Mouse (Mus musculus): ENCODE measurements around the gene Tnrc6c. TPM values are rescaled to one million over a fixed set of nuclear protein-coding genes. Genes with fewer than 3 reads are reported as not detected.

Tnrc6c gene
- 10 to 100 TPM; 14.0 to 82.8 (median 62.1) TPM for total RNA-seq (2018; cell fraction: chromatin; rRNA removed)
- 10 to 100 TPM in 25 of 26 experiments, 1 to 10 TPM in 1; 8.7 to 22.0 (median 16.4) TPM for total RNA-seq (2018; cell fraction: cytosol; rRNA removed)
- total RNA-seq (2018; cell fraction: nucleus; rRNA removed), result 10 to 100 TPM; 13.9 to 61.0 (median 44.8) TPM
- polyA plus RNA-seq (2018), result 9.0 to 13.1 TPM (median 11.4 TPM) in 3 replicates

- peak within 1 kb of the TSS; percentile 28 for H3K4me3 ChIP-seq (ENCODE audit: inconsistent target)
- peaks cover 34% of the 10 kb centered on the region for H3K79me2 ChIP-seq (ENCODE audit: inconsistent target)
- H3K27ac ChIP-seq, result no peak within 1 kb of the TSS
- H3K36me3 ChIP-seq (ENCODE audit: inconsistent target), result no peaks in the 10 kb centered on the region
- WGBS (ENCODE audit: missing documents), result 2% methylated on average over 57 of the region's 62 CpGs
These were observed at the start of gene Tnrc6c for GRCm38 (mm10) chr11:117653491-117654351. Gene Tnrc6c (plus strand): TSS chr11:117654289.

GRCm38 (mm10) chr11:117606137-117606536 is 48.0 kb upstream of the Tnrc6c start:
- H3K27ac ChIP-seq, result no peak overlapping the region
- H3K4me3 ChIP-seq (ENCODE audit: inconsistent target), result no peak overlapping the region
- no peaks in the 10 kb centered on the region for H3K36me3 ChIP-seq (ENCODE audit: inconsistent target)
- H3K79me2 ChIP-seq (ENCODE audit: inconsistent target), result no peaks in the 10 kb centered on the region
- WGBS (ENCODE audit: missing documents), result 45% methylated on average over 6 of the region's 9 CpGs

DNA sequence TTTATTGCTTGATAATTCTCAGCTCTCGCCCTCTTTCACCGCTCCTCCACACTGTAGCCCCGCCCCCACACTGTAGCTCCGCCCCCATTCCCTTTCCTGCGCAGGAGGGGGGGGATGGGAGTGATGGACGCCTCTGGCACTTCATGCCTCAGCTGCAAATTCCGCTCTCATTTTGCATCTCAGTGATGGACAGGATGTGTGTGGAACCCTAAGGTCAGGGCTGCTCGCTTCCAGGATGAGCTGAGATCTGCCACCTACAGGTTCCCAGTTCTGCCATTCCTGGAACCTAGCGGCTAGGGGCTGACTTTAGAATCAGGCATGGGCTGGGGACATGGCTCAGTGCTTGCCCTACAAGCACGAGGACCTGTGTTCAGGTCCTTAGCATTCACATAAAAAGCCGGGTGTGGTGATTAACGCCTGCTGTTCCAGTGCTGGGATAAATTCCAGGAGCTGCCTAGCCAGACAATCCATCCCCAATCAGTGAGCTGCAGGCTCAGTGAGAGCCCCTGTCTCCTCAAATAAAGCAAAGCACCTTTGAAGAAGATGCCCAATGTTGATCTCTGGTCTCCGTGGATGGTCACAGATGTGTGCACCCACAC is 47.4 kb upstream of the Tnrc6c start:
- Histone ChIP-seq H3K4me3 (ENCODE audit: inconsistent target) (no peak overlapping the region), H3K79me2 (ENCODE audit: inconsistent target) (no peaks in the 10 kb centered on the region), H3K36me3 (ENCODE audit: inconsistent target) (no peaks in the 10 kb centered on the region), H3K27ac (no peak overlapping the region)
- 41% methylated on average over 13 of the region's 13 CpGs for WGBS (ENCODE audit: missing documents)

- Histone ChIP-seq H3K36me3 (ENCODE audit: inconsistent target) (no peaks in the 10 kb centered on the region), H3K27ac (no peak overlapping the region), H3K4me3 (ENCODE audit: inconsistent target) (no peak overlapping the region), H3K79me2 (ENCODE audit: inconsistent target) (no peaks in the 10 kb centered on the region)
- 90% methylated on average over 9 of the region's 9 CpGs for WGBS (ENCODE audit: missing documents)
These were observed 45.8 kb upstream of the Tnrc6c start for GRCm38 (mm10) chr11:117608141-117608789.

- no peaks in the 10 kb centered on the region for H3K79me2 ChIP-seq (ENCODE audit: inconsistent target)
- no peak overlapping the region for H3K4me3 ChIP-seq (ENCODE audit: inconsistent target)
- no peaks in the 10 kb centered on the region for H3K36me3 ChIP-seq (ENCODE audit: inconsistent target)
- 87% methylated on average over 7 of the region's 7 CpGs for WGBS (ENCODE audit: missing documents)
- no peak overlapping the region for H3K27ac ChIP-seq
These were observed 45.1 kb upstream of the Tnrc6c start for GRCm38 (mm10) chr11:117608976-117609375.

DNA sequence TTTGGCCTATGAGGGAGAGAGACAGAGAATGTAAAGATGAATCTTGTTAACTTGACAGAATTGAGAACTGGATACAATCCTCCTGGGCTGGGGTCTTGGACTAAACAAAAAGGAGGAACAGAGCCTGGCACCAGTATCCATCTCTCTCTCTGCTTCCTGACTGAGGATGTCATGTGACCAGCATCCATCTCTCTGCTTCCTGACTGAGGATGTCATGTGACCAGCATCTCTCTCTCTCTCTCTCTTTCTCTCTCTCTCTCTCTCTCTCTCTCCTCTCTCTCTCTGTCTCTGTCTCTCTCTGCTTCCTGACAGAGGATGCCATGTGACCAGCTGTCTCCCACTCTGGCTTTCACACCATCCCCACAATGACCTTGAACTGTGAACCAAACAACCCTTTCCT is 43.5 kb upstream of the Tnrc6c start:
- Histone ChIP-seq H3K27ac (peak overlapping the region; percentile 9; the same call in 1 of the 2 replicates), H3K36me3 (ENCODE audit: inconsistent target) (no peaks in the 10 kb centered on the region), H3K4me3 (ENCODE audit: inconsistent target) (no peak overlapping the region), H3K79me2 (ENCODE audit: inconsistent target) (no peaks in the 10 kb centered on the region)

- Histone ChIP-seq H3K79me2 (ENCODE audit: inconsistent target) (no peaks in the 10 kb centered on the region), H3K27ac (peak overlapping the region; percentile 9; the same call in 1 of the 2 replicates), H3K4me3 (ENCODE audit: inconsistent target) (peak overlapping the region; percentile 12), H3K36me3 (ENCODE audit: inconsistent target) (no peaks in the 10 kb centered on the region)
- WGBS (ENCODE audit: missing documents), result under 1% methylated on average over 12 of the region's 13 CpGs
These were observed 43.0 kb upstream of the Tnrc6c start for GRCm38 (mm10) chr11:117611068-117611467.

- Histone ChIP-seq H3K4me3 (ENCODE audit: inconsistent target) (no peak overlapping the region), H3K27ac (no peak overlapping the region), H3K36me3 (ENCODE audit: inconsistent target) (no peaks in the 10 kb centered on the region), H3K79me2 (ENCODE audit: inconsistent target) (no peaks in the 10 kb centered on the region)
- 43% methylated on average over 5 of the region's 5 CpGs for WGBS (ENCODE audit: missing documents)
These were observed 42.2 kb upstream of the Tnrc6c start for GRCm38 (mm10) chr11:117611860-117612259.

DNA sequence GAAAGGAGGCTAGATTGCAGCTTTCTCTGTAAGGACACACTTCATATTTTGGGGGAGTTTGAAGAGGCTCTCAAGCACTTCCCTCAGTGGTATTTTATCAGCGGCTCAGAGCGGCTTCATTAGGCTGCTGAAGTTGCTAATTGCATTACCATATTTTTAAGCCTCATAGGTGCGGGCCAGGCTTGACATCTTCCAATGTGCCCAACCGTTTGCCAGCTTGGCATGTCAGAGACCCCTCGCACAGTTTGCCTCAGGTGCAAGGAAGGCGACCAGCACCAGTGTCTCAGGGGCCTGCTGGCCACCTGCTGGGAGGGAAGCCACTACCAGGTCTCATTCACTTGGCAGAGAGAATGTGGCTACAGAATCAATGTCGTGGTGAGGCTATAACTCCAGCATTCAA is 41.2 kb upstream of the Tnrc6c start:
- H3K4me3 ChIP-seq (ENCODE audit: inconsistent target), result no peak overlapping the region
- H3K27ac ChIP-seq, result no peak overlapping the region
- WGBS (ENCODE audit: missing documents), result 85% methylated on average over 7 of the region's 7 CpGs
- H3K36me3 ChIP-seq (ENCODE audit: inconsistent target), result no peaks in the 10 kb centered on the region
- H3K79me2 ChIP-seq (ENCODE audit: inconsistent target), result no peaks in the 10 kb centered on the region

GRCm38 (mm10) chr11:117617368-117617908 is 36.7 kb upstream of the Tnrc6c start:
- H3K27ac ChIP-seq, result no peak overlapping the region
- H3K36me3 ChIP-seq (ENCODE audit: inconsistent target), result no peaks in the 10 kb centered on the region
- H3K4me3 ChIP-seq (ENCODE audit: inconsistent target), result no peak overlapping the region
- WGBS (ENCODE audit: missing documents), result 17% methylated on average over 16 of the region's 16 CpGs
- H3K79me2 ChIP-seq (ENCODE audit: inconsistent target), result no peaks in the 10 kb centered on the region

GRCm38 (mm10) chr11:117618214-117618613 is 35.9 kb upstream of the Tnrc6c start:
- WGBS (ENCODE audit: missing documents), result 10% methylated on average over 3 of the region's 3 CpGs
- Histone ChIP-seq H3K36me3 (ENCODE audit: inconsistent target) (no peaks in the 10 kb centered on the region), H3K27ac (no peak overlapping the region), H3K79me2 (ENCODE audit: inconsistent target) (no peaks in the 10 kb centered on the region), H3K4me3 (ENCODE audit: inconsistent target) (no peak overlapping the region)

DNA sequence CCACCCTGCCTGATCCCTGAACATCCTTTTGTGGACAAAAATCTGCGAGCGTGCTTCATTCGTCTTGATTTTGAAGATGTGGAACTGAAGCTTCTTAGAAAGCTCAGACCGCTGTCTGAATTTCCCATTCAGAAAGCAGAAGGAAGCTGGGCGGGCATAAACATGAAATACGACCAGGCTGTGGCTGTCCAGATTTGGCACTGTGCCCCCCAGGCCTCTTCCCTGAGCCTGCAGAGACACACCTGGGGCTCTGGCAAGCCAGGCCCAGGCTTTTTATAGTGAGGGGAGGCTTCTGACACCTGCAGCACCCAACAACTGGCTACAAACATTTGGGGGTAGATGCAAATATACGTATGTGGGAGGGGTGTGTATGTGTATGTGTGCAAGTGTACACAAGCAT is 35.3 kb upstream of the Tnrc6c start:
- Histone ChIP-seq H3K79me2 (ENCODE audit: inconsistent target) (no peaks in the 10 kb centered on the region), H3K27ac (no peak overlapping the region), H3K36me3 (ENCODE audit: inconsistent target) (no peaks in the 10 kb centered on the region), H3K4me3 (ENCODE audit: inconsistent target) (no peak overlapping the region)
- 4% methylated on average over 7 of the region's 7 CpGs for whole genome bisulfite sequencing (ENCODE audit: missing documents)

- H3K36me3 ChIP-seq (ENCODE audit: inconsistent target), result no peaks in the 10 kb centered on the region
- no peak overlapping the region for H3K4me3 ChIP-seq (ENCODE audit: inconsistent target)
- no peaks in the 10 kb centered on the region for H3K79me2 ChIP-seq (ENCODE audit: inconsistent target)
- WGBS (ENCODE audit: missing documents), result 71% methylated on average over 10 of the region's 10 CpGs
- H3K27ac ChIP-seq, result no peak overlapping the region
These were observed 34.5 kb upstream of the Tnrc6c start for GRCm38 (mm10) chr11:117619581-117619980.

DNA sequence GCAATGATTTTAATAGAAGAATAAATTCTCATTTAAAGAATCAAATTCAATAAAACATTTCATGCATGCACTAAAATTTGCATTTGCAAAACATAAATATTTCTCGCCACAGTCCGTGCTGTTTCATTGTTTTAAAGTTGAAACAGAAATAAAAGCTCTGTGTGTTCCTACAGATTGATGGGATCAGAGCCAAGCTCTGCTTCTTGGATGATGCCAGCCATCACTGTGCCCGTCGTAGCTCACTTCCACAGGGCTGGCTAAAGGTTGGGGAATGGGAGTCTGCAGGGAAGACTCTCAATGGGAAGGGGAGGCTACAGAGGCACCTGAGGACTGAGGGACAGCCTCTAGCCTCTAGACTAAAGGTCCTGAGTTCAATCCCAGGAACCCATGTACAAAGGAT is 28.9 kb upstream of the Tnrc6c start:
- WGBS (ENCODE audit: missing documents), result 85% methylated on average over 4 of the region's 4 CpGs
- no peaks in the 10 kb centered on the region for H3K79me2 ChIP-seq (ENCODE audit: inconsistent target)
- H3K27ac ChIP-seq, result no peak overlapping the region
- no peak overlapping the region for H3K4me3 ChIP-seq (ENCODE audit: inconsistent target)
- H3K36me3 ChIP-seq (ENCODE audit: inconsistent target), result no peaks in the 10 kb centered on the region
